Mouse (Mus musculus) embryonic facial prominence, embryonic 14.5 days (tissue): ENCODE results near the gene F9. TPM values are rescaled to one million over a fixed set of nuclear protein-coding genes. Genes with fewer than 3 reads are reported as not detected.
"Not testable (repeated sequence)": the region's sequence is repeated elsewhere in the genome, so short reads cannot be mapped to it uniquely, and the experiment has no call there.

Experiments used
- ATAC-seq: fragments of 200-750 bp; cut with Nextera tagmentation; 2 replicates; pipeline ENCODE4 v1.8.0; 2017; ENCODE audit warnings: low read depth, moderate number of reproducible peaks, moderate TSS enrichment
- DNase-seq: peaks from one replicate; pipeline ENCODE4 v3.0.0-alpha.2; 2015; ENCODE audit warnings: low spot score
- H3K27ac ChIP-seq: fragments of 300-500 bp; sonication (generic); replicated peaks from 2 replicates; pipeline ENCODE4 v1.5.1; 2014; ENCODE audit warnings: low read depth, mild to moderate bottlenecking, low read length, moderate library complexity
- H3K27me3 ChIP-seq: fragments of 300-500 bp; sonication (generic); replicated peaks from 2 replicates; pipeline ENCODE4 v1.6.1; 2014; ENCODE audit warnings: low read length; ENCODE audit not compliant: control insufficient read depth, insufficient read depth
- H3K36me3 ChIP-seq: fragments of 300-500 bp; sonication (generic); 2 replicates; pipeline ENCODE4 v1.6.1; 2014; ENCODE audit warnings: low read length, mixed read lengths; ENCODE audit not compliant: control insufficient read depth, insufficient read depth
- H3K4me1 ChIP-seq: fragments of 300-500 bp; sonication (generic); 2 replicates; pipeline ENCODE4 v1.6.1; 2014; ENCODE audit warnings: antibody characterized with exemption, low read length; ENCODE audit not compliant: control insufficient read depth, insufficient read depth
- H3K4me2 ChIP-seq: fragments of 300-500 bp; sonication (generic); 2 replicates; pipeline ENCODE4 v1.6.1; 2014; ENCODE audit warnings: low read depth, mild to moderate bottlenecking, low read length, moderate library complexity, mixed read lengths
- H3K4me3 ChIP-seq: fragments of 300-500 bp; sonication (generic); 2 replicates; pipeline ENCODE4 v1.5.1; 2014; ENCODE audit warnings: low read depth, mild to moderate bottlenecking, low read length
- H3K9ac ChIP-seq: fragments of 300-500 bp; sonication (generic); 2 replicates; pipeline ENCODE4 v1.6.1; 2014; ENCODE audit warnings: low read depth, mild to moderate bottlenecking, low read length, moderate library complexity, mixed read lengths
- H3K9me3 ChIP-seq: fragments of 300-500 bp; sonication (generic); 2 replicates; pipeline ENCODE4 v1.6.1; 2016; ENCODE audit warnings: low read length; ENCODE audit not compliant: control insufficient read depth
- WGBS: fragments of 180-500 bp; shearing (Covaris S2); extraction: QIAGEN DNeasy Blood & Tissue Kit; methylation state at CpG from one replicate; pipeline ENCODE4 v1.1.7; 2014; 5-methylcytosine and 5-hydroxymethylcytosine counted together
- polyA plus RNA-seq: library from polyadenylated mRNA; unstranded; fragments of >200 nt; fragmentation: Nextera tagmentation; extraction: Ambion mirVana; gene quantifications from 2 replicates; pipeline ENCODE4 v1.2.1, GENCODE M21; 2014

Gene F9
- polyA plus RNA-seq, result 0.07 and 0.08 TPM in 2 replicates

- no peaks in the 10 kb centered on the region for H3K9me3 ChIP-seq
- no peak within 1 kb of the TSS for H3K4me3 ChIP-seq
- H3K9ac ChIP-seq, result no peak within 1 kb of the TSS
- 82% methylated on average over 10 of the region's 10 CpGs for WGBS
- no peak for DNase-seq
- H3K4me2 ChIP-seq, result no peak within 1 kb of the TSS
- no peaks in the 10 kb centered on the region for H3K27me3 ChIP-seq
- H3K4me1 ChIP-seq, result no peaks in the 10 kb centered on the region
- no peak within 1 kb of the TSS for H3K27ac ChIP-seq
- H3K36me3 ChIP-seq, result no peaks in the 10 kb centered on the region
- no peak for ATAC-seq
Observed at GRCm38 (mm10) chrX:59999221-60000083, at the start of gene F9. Gene F9 (plus strand): TSS chrX:59999464.

DNA sequence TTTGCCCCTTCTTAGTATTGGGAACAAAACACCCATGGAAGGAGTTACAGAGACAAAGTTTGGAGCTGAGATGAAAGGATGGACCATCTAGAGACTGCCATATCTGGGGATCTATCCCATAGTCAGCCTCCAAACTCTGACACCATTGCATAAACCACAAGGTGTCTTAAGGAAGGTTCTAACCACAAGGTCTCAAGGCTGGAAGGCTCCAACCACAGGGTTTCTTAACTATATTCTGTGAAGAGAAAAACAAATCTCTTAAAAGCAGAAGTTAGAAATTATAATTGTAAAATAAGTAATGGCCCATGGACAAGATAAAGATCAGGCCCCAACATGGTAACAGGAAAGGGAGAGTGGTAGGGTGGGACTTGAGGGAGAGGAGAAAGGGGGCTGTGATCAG lies 29.5 kb upstream of the F9 start:
- H3K36me3 ChIP-seq, H3K9me3 ChIP-seq, H3K27me3 ChIP-seq, ATAC-seq, H3K4me3 ChIP-seq, H3K4me2 ChIP-seq, DNase-seq, H3K9ac ChIP-seq, H3K4me1 ChIP-seq, H3K27ac ChIP-seq: not testable (repeated sequence)

DNA sequence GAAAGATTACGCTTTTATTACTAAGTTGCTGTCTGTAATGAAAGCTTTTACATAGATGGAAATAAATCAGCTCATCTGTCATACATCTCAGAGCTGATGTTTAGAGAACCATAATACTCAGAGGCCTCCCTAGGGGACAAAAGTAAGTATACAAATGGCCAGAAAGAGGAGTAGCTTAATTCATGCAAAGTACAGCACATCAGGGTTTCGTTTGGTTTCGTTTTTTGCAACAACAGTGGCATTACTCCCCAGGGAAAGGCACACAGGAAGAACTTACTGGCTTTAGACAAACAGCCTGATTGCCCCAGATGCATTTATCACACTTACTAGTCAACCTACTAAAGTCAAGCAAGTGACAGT lies 800 bp downstream of the F9 start:
- H3K4me2 ChIP-seq, result no peak overlapping the region
- no peaks in the 10 kb centered on the region for H3K4me1 ChIP-seq
- H3K27me3 ChIP-seq, result no peaks in the 10 kb centered on the region
- no peak for ATAC-seq
- 55% methylated on average over 3 of the region's 3 CpGs for WGBS
- H3K9ac ChIP-seq, result no peak overlapping the region
- DNase-seq, result no peak
- H3K4me3 ChIP-seq, result no peak overlapping the region
- H3K36me3 ChIP-seq, result no peaks in the 10 kb centered on the region
- H3K27ac ChIP-seq, result no peak overlapping the region
- H3K9me3 ChIP-seq, result no peaks in the 10 kb centered on the region

- no peak overlapping the region for H3K4me3 ChIP-seq
- H3K9me3 ChIP-seq, result no peaks in the 10 kb centered on the region
- no peak for ATAC-seq
- no peak overlapping the region for H3K4me2 ChIP-seq
- no peaks in the 10 kb centered on the region for H3K36me3 ChIP-seq
- no peak for DNase-seq
- no peaks in the 10 kb centered on the region for H3K27me3 ChIP-seq
- H3K4me1 ChIP-seq, result no peaks in the 10 kb centered on the region
- 86% methylated on average over 2 of the region's 2 CpGs for WGBS
- H3K9ac ChIP-seq, result no peak overlapping the region
- H3K27ac ChIP-seq, result no peak overlapping the region
Observed at GRCm38 (mm10) chrX:60001461-60001860, 2.2 kb downstream of the F9 start.

DNA sequence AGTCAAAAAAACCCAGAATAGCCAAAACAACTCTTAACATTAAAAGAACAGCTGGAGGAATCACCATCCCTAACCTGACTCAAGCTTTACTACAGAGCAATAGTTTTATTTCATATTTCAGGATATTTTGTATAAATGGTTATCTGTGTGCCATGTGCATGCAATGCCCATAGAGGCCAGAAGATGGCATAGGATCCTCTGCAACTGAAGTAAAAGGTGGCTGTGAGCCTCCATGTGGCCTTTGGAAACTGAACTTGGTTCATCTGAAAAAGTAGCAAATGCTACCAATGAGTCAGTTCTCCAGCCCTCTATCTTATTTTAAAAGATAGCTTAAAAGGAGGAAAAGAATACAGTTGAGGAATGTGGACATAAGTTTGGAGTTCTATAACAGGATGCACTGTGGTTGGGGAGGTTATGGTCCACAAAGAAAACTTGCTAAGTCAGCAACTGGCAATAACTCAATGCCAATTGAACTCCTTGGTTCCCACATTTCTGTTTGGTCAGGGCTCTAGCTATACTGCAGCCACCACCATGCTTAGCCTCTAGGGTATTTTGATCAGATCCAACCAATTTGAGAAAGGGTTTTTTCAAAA lies 13.9 kb downstream of the F9 start:
- DNase-seq, result peak; percentile 27
- H3K36me3 ChIP-seq, result no peaks in the 10 kb centered on the region
- no peak overlapping the region for H3K27ac ChIP-seq
- H3K4me2 ChIP-seq, result no peak overlapping the region
- no peak overlapping the region for H3K4me3 ChIP-seq
- ATAC-seq, result no peak
- H3K9me3 ChIP-seq, result no peaks in the 10 kb centered on the region
- no peaks in the 10 kb centered on the region for H3K4me1 ChIP-seq
- H3K9ac ChIP-seq, result no peak overlapping the region
- H3K27me3 ChIP-seq, result no peaks in the 10 kb centered on the region

DNA sequence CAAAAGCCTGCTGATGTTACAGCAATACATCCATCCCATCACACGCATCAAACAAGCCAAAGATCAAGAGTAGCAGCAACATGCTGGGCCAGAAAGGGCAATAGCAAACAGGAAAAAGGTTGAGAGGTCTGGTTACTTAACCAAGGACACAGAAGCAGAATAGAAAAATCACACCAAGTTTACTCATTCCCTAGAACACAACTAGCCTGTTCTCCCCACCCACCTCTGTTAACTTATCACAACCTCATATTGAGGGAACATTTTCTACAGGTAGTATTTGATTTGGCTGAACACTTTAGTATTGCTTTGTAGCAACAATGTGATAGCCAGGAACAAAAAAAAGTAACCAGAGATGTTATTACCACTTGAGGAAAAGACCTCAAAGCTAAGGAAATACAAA lies 15.3 kb downstream of the F9 start:
- Histone ChIP-seq H3K4me3 (no peak overlapping the region), H3K36me3 (no peaks in the 10 kb centered on the region), H3K4me1 (no peaks in the 10 kb centered on the region), H3K27me3 (no peaks in the 10 kb centered on the region), H3K9ac (no peak overlapping the region), H3K27ac (no peak overlapping the region), H3K9me3 (no peaks in the 10 kb centered on the region), H3K4me2 (no peak overlapping the region)
- 76% methylated on average over 1 of the region's 1 CpGs for WGBS
- no peak for DNase-seq
- ATAC-seq, result no peak

DNA sequence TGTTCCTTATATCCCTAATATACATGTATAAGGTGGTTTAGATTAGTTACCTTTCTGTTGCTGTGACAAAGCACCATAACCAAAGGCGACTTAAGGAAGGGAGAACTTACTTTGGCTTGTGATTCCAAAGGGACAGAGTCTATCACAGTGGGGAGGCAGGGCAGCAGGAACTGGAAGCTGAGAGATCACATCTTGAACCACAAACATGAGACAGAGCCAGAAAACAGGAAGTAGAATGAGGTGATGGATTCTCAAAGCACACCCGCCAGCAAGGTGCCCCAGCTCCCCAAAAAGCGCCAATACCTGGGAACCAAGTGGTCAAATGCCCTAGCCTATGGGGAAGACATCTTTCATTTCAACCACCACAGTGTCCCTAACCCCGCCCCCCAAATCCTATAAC lies 21.7 kb downstream of the F9 start:
- ATAC-seq (no peak), DNase-seq (no peak)
- Histone ChIP-seq H3K9ac (no peak overlapping the region), H3K36me3 (no peaks in the 10 kb centered on the region), H3K4me3 (no peak overlapping the region), H3K4me1 (no peaks in the 10 kb centered on the region), H3K4me2 (no peak overlapping the region), H3K27ac (no peak overlapping the region), H3K9me3 (no peaks in the 10 kb centered on the region), H3K27me3 (no peaks in the 10 kb centered on the region)
- WGBS, result 89% methylated on average over 4 of the region's 4 CpGs

DNA sequence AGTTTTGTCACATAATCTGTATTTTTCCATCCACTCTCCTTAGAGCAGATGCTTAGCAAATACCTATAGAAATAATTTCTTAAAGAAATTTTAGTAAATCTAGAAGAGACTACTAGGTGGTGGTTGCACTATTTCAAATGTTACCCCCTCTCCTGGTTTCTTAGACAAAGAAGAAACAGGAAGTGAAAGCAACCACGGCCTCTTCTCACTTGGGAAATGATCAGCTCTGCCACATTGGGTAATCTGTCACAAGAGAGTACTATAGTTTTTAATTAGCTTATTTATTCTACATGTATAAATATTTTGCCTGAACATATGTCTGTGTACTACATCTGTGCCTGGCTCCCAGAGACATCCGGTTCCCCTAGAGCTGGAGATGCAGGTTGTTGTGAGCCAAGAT lies 22.3 kb downstream of the F9 start:
- H3K4me1 ChIP-seq, result no peaks in the 10 kb centered on the region
- no peak overlapping the region for H3K9ac ChIP-seq
- H3K9me3 ChIP-seq, result no peaks in the 10 kb centered on the region
- DNase-seq, result no peak
- no peaks in the 10 kb centered on the region for H3K27me3 ChIP-seq
- no peak overlapping the region for H3K4me2 ChIP-seq
- no peak overlapping the region for H3K27ac ChIP-seq
- no peak for ATAC-seq
- H3K4me3 ChIP-seq, result no peak overlapping the region
- 69% methylated on average over 2 of the region's 2 CpGs for WGBS
- no peaks in the 10 kb centered on the region for H3K36me3 ChIP-seq

- no peaks in the 10 kb centered on the region for H3K36me3 ChIP-seq
- no peak for ATAC-seq
- 9% methylated on average over 3 of the region's 3 CpGs for WGBS
- no peak overlapping the region for H3K4me2 ChIP-seq
- DNase-seq, result peak; percentile 45
- H3K9me3 ChIP-seq, result no peaks in the 10 kb centered on the region
- no peaks in the 10 kb centered on the region for H3K4me1 ChIP-seq
- H3K4me3 ChIP-seq, result no peak overlapping the region
- H3K9ac ChIP-seq, result no peak overlapping the region
- H3K27me3 ChIP-seq, result no peaks in the 10 kb centered on the region
- no peak overlapping the region for H3K27ac ChIP-seq
Observed at GRCm38 (mm10) chrX:60026654-60027053, 27.4 kb downstream of the F9 start.
